Mouse (Mus musculus) liver, embryonic 14 days (tissue): ENCODE results near the gene Serpina1c. TPM values are rescaled to one million over a fixed set of nuclear protein-coding genes. Genes with fewer than 3 reads are reported as not detected.

Source experiments
- polyA plus RNA-seq: library from polyadenylated mRNA; depleted of rRNA; stranded (reverse); fragments of >200 nt; gene quantifications from 2 replicates; pipeline ENCODE4 v1.2.3, GENCODE M21; 2012; rRNA removed

The Serpina1c gene
- 147 and 183 TPM in 2 replicates for polyA plus RNA-seq

GRCm38 (mm10) chr12:103904837-103905340 lies at the start of gene Serpina1c:
Serpina1c (minus strand) TSS chr12:103904887.

GRCm38 (mm10) chr12:103863101-103863974 lies 41.3 kb downstream of the Serpina1c start, which contains the start of gene Serpina1a:
Serpina1a (minus strand) TSS chr12:103863562.

Other genes starting within 250 kb of the Serpina1c start
- gene Serpina6, start 247.7 kb downstream of the Serpina1c start, polyA plus RNA-seq: 769 and 833 TPM in 2 replicates
- gene Serpina16, start 228.7 kb downstream of the Serpina1c start, polyA plus RNA-seq: 0.06 and 0.07 TPM in 2 replicates
- gene Serpina1f, start 209.4 kb downstream of the Serpina1c start, polyA plus RNA-seq: not detected in 2 replicates
- gene Serpina1d, start 131.3 kb downstream of the Serpina1c start, polyA plus RNA-seq: 148 and 176 TPM in 2 replicates
- gene Serpina1b, start 74.5 kb downstream of the Serpina1c start, polyA plus RNA-seq: 761 and 786 TPM in 2 replicates
- gene Serpina1a, start 41.3 kb downstream of the Serpina1c start, polyA plus RNA-seq: 440 and 515 TPM in 2 replicates
- 147 and 187 TPM in 2 replicates for gene Serpina1e, start 54.1 kb upstream of the Serpina1c start, polyA plus RNA-seq
- gene Serpina11, start 85.1 kb upstream of the Serpina1c start, polyA plus RNA-seq: 6.6 and 8.5 TPM in 2 replicates
- gene Serpina9, start 108.9 kb upstream of the Serpina1c start, polyA plus RNA-seq: not detected in 2 replicates
- gene Serpina12, start 139.6 kb upstream of the Serpina1c start, polyA plus RNA-seq: 0.01 TPM in 2 replicates
- gene Serpina5, start 196.2 kb upstream of the Serpina1c start, polyA plus RNA-seq: 0.10 and 0.15 TPM in 2 replicates
- gene Serpina3a, start 207.8 kb upstream of the Serpina1c start, polyA plus RNA-seq: not detected in 2 replicates
- 0.10 TPM in 2 replicates for gene Serpina3b, start 223.1 kb upstream of the Serpina1c start, polyA plus RNA-seq
- 0.01 TPM in 1 of 2 replicates, not detected in the other for gene Serpina3c, start 249.0 kb upstream of the Serpina1c start, polyA plus RNA-seq